Mouse (Mus musculus) brain, embryonic 14.5 days (tissue): ENCODE results near the gene Rps6ka5.

Experiments used
- CTCF ChIP-seq: fragments of 200-500 bp; IDR thresholded peaks from 2 replicates; pipeline ENCODE4 v1.5.1; 2012; ENCODE audit warnings: inconsistent platforms, mild to moderate bottlenecking, moderate library complexity, borderline replicate concordance; ENCODE audit not compliant: insufficient read depth, insufficient read length; ENCODE audit errors: extremely low read depth
- POLR2A ChIP-seq: fragments of 200-500 bp; IDR thresholded peaks from 2 replicates; pipeline ENCODE4 v1.6.1; 2012; ENCODE audit warnings: mild to moderate bottlenecking, inconsistent platforms, borderline replicate concordance; ENCODE audit not compliant: poor library complexity, insufficient read depth, insufficient read length, severe bottlenecking; ENCODE audit errors: extremely low read depth

DNA sequence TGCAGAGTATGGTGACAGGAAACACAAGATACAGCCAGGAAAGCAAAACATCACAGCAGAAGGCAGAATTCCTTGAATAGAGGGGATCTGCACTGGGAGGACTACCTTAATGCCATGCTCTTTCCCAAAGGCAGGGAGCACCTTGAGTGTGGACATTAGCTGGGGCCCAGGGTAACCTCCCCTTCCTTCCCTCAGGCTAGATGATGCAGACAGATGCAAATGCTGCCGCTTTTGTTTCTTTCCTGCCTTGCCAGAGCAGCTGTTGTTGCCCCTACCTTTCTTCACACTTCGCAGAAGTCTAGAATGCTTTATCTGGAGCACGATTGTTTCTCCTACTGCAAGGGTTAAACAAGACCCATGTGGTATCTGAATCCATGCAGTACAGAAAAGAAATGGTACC is 34.6 kb downstream of the Rps6ka5 start:
- no peak for TF ChIP-seq CTCF
- TF ChIP-seq POLR2A, result no peak
